Mouse (Mus musculus): ENCODE results near the gene Tk1.
A peak's percentile ranks its signal among the peaks of the same experiment; 100 is the strongest.
"Not testable (repeated sequence)": the region's sequence is repeated elsewhere in the genome, so short reads cannot be mapped to it uniquely, and the experiment has no call there.

The Tk1 gene

GRCm38 (mm10) chr11:117792281-117792888, 33.5 kb downstream of the Tk1 start:
- DNase-seq (ENCODE audit: low spot score in 2 of 2) = peak; percentile 73 to 83

GRCm38 (mm10) chr11:117791441-117791761, 34.5 kb downstream of the Tk1 start:
- no peak for DNase-seq (ENCODE audit: low spot score in 2 of 2)

GRCm38 (mm10) chr11:117790703-117791440, 35.0 kb downstream of the Tk1 start:
- DNase-seq (ENCODE audit: low spot score in 2 of 2) = peak in 1 of 2 experiments; percentile 55

- DNase-seq (ENCODE audit: low spot score in 2 of 2) = peak; percentile 56 to 72
These were observed 35.6 kb downstream of the Tk1 start for GRCm38 (mm10) chr11:117790286-117790685.

GRCm38 (mm10) chr11:117788481-117788880, 37.4 kb downstream of the Tk1 start:
- not testable (repeated sequence) for DNase-seq (ENCODE audit: low spot score in 2 of 2)

- peak; percentile 57 to 78 for DNase-seq (ENCODE audit: low spot score in 2 of 2)
These were observed 39.6 kb downstream of the Tk1 start for GRCm38 (mm10) chr11:117786294-117786693.

- peak; percentile 35 to 42 for DNase-seq (ENCODE audit: low spot score in 2 of 2)
These were observed 42.1 kb downstream of the Tk1 start for GRCm38 (mm10) chr11:117783683-117784309.

- peak; percentile 74 to 86 for DNase-seq (ENCODE audit: low spot score in 2 of 2)
These were observed 42.8 kb downstream of the Tk1 start for GRCm38 (mm10) chr11:117783089-117783488.

GRCm38 (mm10) chr11:117782705-117783034, 43.2 kb downstream of the Tk1 start:
- DNase-seq (ENCODE audit: low spot score in 2 of 2) = no peak

GRCm38 (mm10) chr11:117781993-117782704, 43.7 kb downstream of the Tk1 start, which contains the start of the genes Tmc8 and Tmc6:
TSS of gene Tmc8 (plus strand) at chr11:117782076.
TSS of gene Tmc6 (minus strand) at chr11:117782198.
- peak; percentile 64 to 84 for DNase-seq (ENCODE audit: low spot score in 2 of 2)

GRCm38 (mm10) chr11:117781199-117781821, 44.6 kb downstream of the Tk1 start:
- DNase-seq (ENCODE audit: low spot score in 2 of 2) = peak; percentile 75 to 77

- DNase-seq (ENCODE audit: low spot score in 2 of 2) = peak; percentile 93 to 95
These were observed 45.2 kb downstream of the Tk1 start for GRCm38 (mm10) chr11:117780582-117781111.

- DNase-seq (ENCODE audit: low spot score in 2 of 2) = no peak
These were observed 45.7 kb downstream of the Tk1 start for GRCm38 (mm10) chr11:117780199-117780515.

GRCm38 (mm10) chr11:117779434-117780198, 46.3 kb downstream of the Tk1 start:
- DNase-seq (ENCODE audit: low spot score in 2 of 2) = peak; percentile 57 to 60

- DNase-seq (ENCODE audit: low spot score in 2 of 2) = no peak
These were observed 47.0 kb downstream of the Tk1 start for GRCm38 (mm10) chr11:117778851-117779433.

- DNase-seq (ENCODE audit: low spot score in 2 of 2) = no peak
These were observed 47.9 kb downstream of the Tk1 start for GRCm38 (mm10) chr11:117778031-117778430.

- peak; percentile 48 to 64 for DNase-seq (ENCODE audit: low spot score in 2 of 2)
These were observed 48.8 kb downstream of the Tk1 start for GRCm38 (mm10) chr11:117777111-117777510.

GRCm38 (mm10) chr11:117776085-117776792, 49.7 kb downstream of the Tk1 start:
- no peak for DNase-seq (ENCODE audit: low spot score in 2 of 2)

GRCm38 (mm10) chr11:117775540-117775939, 50.4 kb downstream of the Tk1 start:
- no peak for DNase-seq (ENCODE audit: low spot score in 2 of 2)

GRCm38 (mm10) chr11:117774925-117775324, 51.0 kb downstream of the Tk1 start:
- no peak for DNase-seq (ENCODE audit: low spot score in 2 of 2)

Measured in natural killer cell, adult 2 months (primary cell).